Mouse (Mus musculus): ENCODE data around the gene Abhd16a. TPM values are rescaled to one million over a fixed set of nuclear protein-coding genes. Genes with fewer than 3 reads are reported as not detected.

Abhd16a gene
- polyA plus RNA-seq, 1 experiment from 2014 or later, result 85.7 TPM

- no peak for ATAC-seq (ENCODE audit: low FRiP score, low TSS enrichment)
- Histone ChIP-seq H3K9me3 (ENCODE audit: control insufficient read depth, low read length) (no peaks in the 10 kb centered on the region), H3K9ac (ENCODE audit: low read depth, low read length) (peak overlapping the region; percentile 80; the same call in 1 of the 2 replicates), H3K4me1 (ENCODE audit: control insufficient read depth, insufficient read depth, low read length) (peaks cover 36% of the 10 kb centered on the region), H3K4me3 (ENCODE audit: low read length) (peak overlapping the region; percentile 61; the same call in 1 of the 2 replicates), H3K27ac (ENCODE audit: low read depth, low read length) (peak overlapping the region; percentile 100), H3K27me3 (ENCODE audit: control insufficient read depth, insufficient read depth, low read length) (no peaks in the 10 kb centered on the region), H3K4me2 (replicated peaks; ENCODE audit: low read depth, low read length) (peak overlapping the region; percentile 60; the same call in 1 of the 2 replicates), H3K36me3 (ENCODE audit: control insufficient read depth, insufficient read depth, low read length) (peaks cover 18% of the 10 kb centered on the region)
- 70% methylated on average over 5 of the region's 5 CpGs for WGBS
These were observed 40.1 kb upstream of the Abhd16a start for GRCm38 (mm10) chr17:35048932-35049440.

- WGBS, result 3% methylated on average over 11 of the region's 11 CpGs
- H3K27ac ChIP-seq (ENCODE audit: low read depth, low read length), result peak within 1 kb of the TSS; percentile 100
- no peaks in the 10 kb centered on the region for H3K9me3 ChIP-seq (ENCODE audit: control insufficient read depth, low read length)
- peak within 1 kb of the TSS; percentile 80 for H3K9ac ChIP-seq (ENCODE audit: low read depth, low read length)
- H3K4me2 ChIP-seq (replicated peaks; ENCODE audit: low read depth, low read length), result peak within 1 kb of the TSS; percentile 60
- H3K4me1 ChIP-seq (ENCODE audit: control insufficient read depth, insufficient read depth, low read length), result peaks cover 36% of the 10 kb centered on the region
- H3K4me3 ChIP-seq (ENCODE audit: low read length), result peak within 1 kb of the TSS; percentile 61
- ATAC-seq (ENCODE audit: low FRiP score, low TSS enrichment), result peak; percentile 24
- H3K27me3 ChIP-seq (ENCODE audit: control insufficient read depth, insufficient read depth, low read length), result no peaks in the 10 kb centered on the region
- peaks cover 24% of the 10 kb centered on the region for H3K36me3 ChIP-seq (ENCODE audit: control insufficient read depth, insufficient read depth, low read length)
These were observed 39.5 kb upstream of the Abhd16a start, which contains the start of gene Clic1 for GRCm38 (mm10) chr17:35049561-35050016. Gene Clic1, plus strand, starts transcription at chr17:35049966.

- ATAC-seq (ENCODE audit: low FRiP score, low TSS enrichment), result peak; percentile 30
- WGBS, result 0% methylated on average over 27 of the region's 27 CpGs
- H3K4me1 ChIP-seq (ENCODE audit: control insufficient read depth, insufficient read depth, low read length), result peaks cover 32% of the 10 kb centered on the region
These were observed 38.8 kb upstream of the Abhd16a start for GRCm38 (mm10) chr17:35050126-35050750.

GRCm38 (mm10) chr17:35051156-35052086, 37.6 kb upstream of the Abhd16a start:
- peak overlapping the region; percentile 80 for H3K9ac ChIP-seq (ENCODE audit: low read depth, low read length)
- H3K36me3 ChIP-seq (ENCODE audit: control insufficient read depth, insufficient read depth, low read length), result peaks cover 39% of the 10 kb centered on the region
- peak overlapping the region; percentile 100 for H3K27ac ChIP-seq (ENCODE audit: low read depth, low read length)
- 2% methylated on average over 21 of the region's 21 CpGs for WGBS
- H3K9me3 ChIP-seq (ENCODE audit: control insufficient read depth, low read length), result no peaks in the 10 kb centered on the region
- H3K27me3 ChIP-seq (ENCODE audit: control insufficient read depth, insufficient read depth, low read length), result no peaks in the 10 kb centered on the region
- H3K4me3 ChIP-seq (ENCODE audit: low read length), result peak overlapping the region; percentile 61
- peaks cover 32% of the 10 kb centered on the region for H3K4me1 ChIP-seq (ENCODE audit: control insufficient read depth, insufficient read depth, low read length)
- peak; percentile 70 for ATAC-seq (ENCODE audit: low FRiP score, low TSS enrichment)
- H3K4me2 ChIP-seq (replicated peaks; ENCODE audit: low read depth, low read length), result peak overlapping the region; percentile 60

More at GRCm38 (mm10) chr17:35050126-35050750, 38.8 kb upstream of the Abhd16a start:
- peak overlapping the region; percentile 60 for H3K4me2 ChIP-seq (replicated peaks; ENCODE audit: low read depth, low read length)
- H3K9ac ChIP-seq (ENCODE audit: low read depth, low read length), result peak overlapping the region; percentile 80
- H3K36me3 ChIP-seq (ENCODE audit: control insufficient read depth, insufficient read depth, low read length), result peaks cover 28% of the 10 kb centered on the region
- no peaks in the 10 kb centered on the region for H3K27me3 ChIP-seq (ENCODE audit: control insufficient read depth, insufficient read depth, low read length)
- peak overlapping the region; percentile 61 for H3K4me3 ChIP-seq (ENCODE audit: low read length)
- no peaks in the 10 kb centered on the region for H3K9me3 ChIP-seq (ENCODE audit: control insufficient read depth, low read length)
- H3K27ac ChIP-seq (ENCODE audit: low read depth, low read length), result peak overlapping the region; percentile 100

- 80% methylated on average over 12 of the region's 12 CpGs for WGBS
- no peak for ATAC-seq (ENCODE audit: low FRiP score, low TSS enrichment)
- H3K4me2 ChIP-seq (replicated peaks; ENCODE audit: low read depth, low read length), result peak overlapping the region; percentile 60
- peaks cover 28% of the 10 kb centered on the region for H3K4me1 ChIP-seq (ENCODE audit: control insufficient read depth, insufficient read depth, low read length)
- peaks cover 45% of the 10 kb centered on the region for H3K36me3 ChIP-seq (ENCODE audit: control insufficient read depth, insufficient read depth, low read length)
- peak overlapping the region; percentile 61 for H3K4me3 ChIP-seq (ENCODE audit: low read length)
- no peaks in the 10 kb centered on the region for H3K27me3 ChIP-seq (ENCODE audit: control insufficient read depth, insufficient read depth, low read length)
- H3K27ac ChIP-seq (ENCODE audit: low read depth, low read length), result peak overlapping the region; percentile 100
- peak overlapping the region; percentile 80 for H3K9ac ChIP-seq (ENCODE audit: low read depth, low read length)
- H3K9me3 ChIP-seq (ENCODE audit: control insufficient read depth, low read length), result no peaks in the 10 kb centered on the region
These were observed 36.7 kb upstream of the Abhd16a start for GRCm38 (mm10) chr17:35052271-35052798.

GRCm38 (mm10) chr17:35055691-35056495, 33.2 kb upstream of the Abhd16a start:
- no peak for ATAC-seq (ENCODE audit: low FRiP score, low TSS enrichment)
- no peaks in the 10 kb centered on the region for H3K9me3 ChIP-seq (ENCODE audit: control insufficient read depth, low read length)
- H3K4me2 ChIP-seq (replicated peaks; ENCODE audit: low read depth, low read length), result no peak overlapping the region
- 88% methylated on average over 7 of the region's 7 CpGs for WGBS
- no peak overlapping the region for H3K27ac ChIP-seq (ENCODE audit: low read depth, low read length)
- no peak overlapping the region; the same call in 1 of the 2 replicates for H3K9ac ChIP-seq (ENCODE audit: low read depth, low read length)
- peaks cover 18% of the 10 kb centered on the region for H3K4me1 ChIP-seq (ENCODE audit: control insufficient read depth, insufficient read depth, low read length)
- H3K4me3 ChIP-seq (ENCODE audit: low read length), result no peak overlapping the region
- H3K27me3 ChIP-seq (ENCODE audit: control insufficient read depth, insufficient read depth, low read length), result no peaks in the 10 kb centered on the region
- peaks cover 62% of the 10 kb centered on the region for H3K36me3 ChIP-seq (ENCODE audit: control insufficient read depth, insufficient read depth, low read length)

GRCm38 (mm10) chr17:35057090-35057489, 32.0 kb upstream of the Abhd16a start:
- Histone ChIP-seq H3K4me2 (replicated peaks; ENCODE audit: low read depth, low read length) (no peak overlapping the region), H3K36me3 (ENCODE audit: control insufficient read depth, insufficient read depth, low read length) (peaks cover 73% of the 10 kb centered on the region), H3K9ac (ENCODE audit: low read depth, low read length) (no peak overlapping the region), H3K4me3 (ENCODE audit: low read length) (no peak overlapping the region), H3K27ac (ENCODE audit: low read depth, low read length) (no peak overlapping the region), H3K4me1 (ENCODE audit: control insufficient read depth, insufficient read depth, low read length) (peaks cover 23% of the 10 kb centered on the region), H3K27me3 (ENCODE audit: control insufficient read depth, insufficient read depth, low read length) (no peaks in the 10 kb centered on the region), H3K9me3 (ENCODE audit: control insufficient read depth, low read length) (no peaks in the 10 kb centered on the region)
- ATAC-seq (ENCODE audit: low FRiP score, low TSS enrichment), result no peak
- 88% methylated on average over 3 of the region's 3 CpGs for WGBS

GRCm38 (mm10) chr17:35058316-35058715, 30.7 kb upstream of the Abhd16a start:
- Histone ChIP-seq H3K27me3 (ENCODE audit: control insufficient read depth, insufficient read depth, low read length) (no peaks in the 10 kb centered on the region), H3K4me1 (ENCODE audit: control insufficient read depth, insufficient read depth, low read length) (peaks cover 19% of the 10 kb centered on the region), H3K4me3 (ENCODE audit: low read length) (peak overlapping the region; percentile 85), H3K9me3 (ENCODE audit: control insufficient read depth, low read length) (no peaks in the 10 kb centered on the region), H3K36me3 (ENCODE audit: control insufficient read depth, insufficient read depth, low read length) (peaks cover 75% of the 10 kb centered on the region), H3K4me2 (replicated peaks; ENCODE audit: low read depth, low read length) (peak overlapping the region; percentile 88; the same call in 1 of the 2 replicates), H3K9ac (ENCODE audit: low read depth, low read length) (peak overlapping the region; percentile 90; the same call in 1 of the 2 replicates), H3K27ac (ENCODE audit: low read depth, low read length) (peak overlapping the region; percentile 96)
- 0 out of 2 replicates have a peak, but pooled peaks have one; percentile 1 for ATAC-seq (ENCODE audit: low FRiP score, low TSS enrichment)
- 61% methylated on average over 9 of the region's 9 CpGs for WGBS
